Mouse (Mus musculus) gastrocnemius, postnatal 25 days (tissue): ENCODE measurements around the gene Ifngr2. TPM values are rescaled to one million over a fixed set of nuclear protein-coding genes. Genes with fewer than 3 reads are reported as not detected.

Source experiments
- DNase-seq: peaks from one replicate; pipeline ENCODE4 v3.0.0; 2022
- microRNA-seq, 2 experiments: library from miRNA; unstranded; fragments of <30 nt; microRNA quantifications; one replicate each; pipeline ENCODE4 v1.2.0; 2021; ENCODE audit warnings: borderline replicate concordance in 2 of 2
- total RNA-seq, 2 experiments: library from RNA; stranded (reverse); gene quantifications; 1 replicate in 1 of 2; 2 replicates in 1 of 2; pipeline ENCODE4 v1.2.3; 2021

Ifngr2 gene
- total RNA-seq, 2 experiments from 2014 or later: 50.5 to 71.4 TPM

DNA sequence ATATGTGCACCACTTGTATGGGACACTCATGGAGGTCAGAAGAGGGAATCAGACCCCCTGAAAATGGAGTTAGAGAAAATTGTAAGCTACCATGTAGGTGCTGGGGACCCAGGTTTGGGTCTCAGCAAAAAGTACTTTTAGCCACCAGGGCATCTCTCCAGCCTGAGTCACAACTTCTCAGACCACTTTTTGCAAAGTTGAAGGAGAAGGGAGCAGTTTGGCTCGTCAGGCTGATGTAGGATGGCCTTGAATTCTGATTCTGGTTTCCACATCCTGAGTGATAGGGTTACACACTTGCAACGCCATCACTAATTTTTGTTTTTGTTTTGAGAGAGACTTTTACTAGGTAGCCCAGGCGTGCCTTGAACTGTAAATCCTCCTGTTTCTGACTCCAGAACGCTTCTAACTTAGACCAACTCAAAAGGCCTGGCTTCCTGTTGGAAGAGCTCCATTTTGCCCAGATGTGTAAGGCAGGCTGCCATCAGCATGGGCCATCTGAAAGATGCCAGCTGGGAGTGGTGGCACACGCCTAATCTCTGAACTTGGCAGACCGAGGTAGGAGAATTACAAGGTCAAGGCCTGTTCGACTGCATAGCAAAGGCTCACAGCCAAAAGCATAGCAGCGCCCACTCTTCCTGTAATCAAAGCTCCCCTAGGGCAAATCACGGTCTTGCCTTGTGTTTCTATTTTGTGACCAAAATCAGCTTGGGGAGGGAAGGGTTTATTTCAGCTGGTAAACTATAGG is 62.8 kb downstream of the Ifngr2 start:
- peak; percentile 24 for DNase-seq

DNA sequence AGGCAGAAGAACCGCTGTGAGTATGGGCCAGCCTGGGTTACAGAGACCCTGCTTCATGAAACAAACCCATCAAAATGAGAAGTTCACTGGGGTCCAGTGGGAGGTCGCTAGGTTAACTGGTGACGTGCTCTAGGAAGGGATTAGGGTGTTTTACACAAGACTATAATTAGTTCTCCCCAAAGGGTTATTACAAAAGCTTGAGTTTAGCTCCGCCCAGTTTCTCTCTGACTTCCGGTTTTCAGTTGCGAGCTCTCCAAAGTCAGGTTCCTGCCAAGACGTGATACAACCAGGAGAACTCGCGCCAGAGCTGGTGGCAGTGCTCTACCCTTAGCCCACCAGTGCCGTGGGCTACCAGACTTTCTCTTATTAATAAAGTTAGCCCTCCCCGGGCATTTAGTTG is 64.4 kb downstream of the Ifngr2 start:
- DNase-seq: no peak

DNA sequence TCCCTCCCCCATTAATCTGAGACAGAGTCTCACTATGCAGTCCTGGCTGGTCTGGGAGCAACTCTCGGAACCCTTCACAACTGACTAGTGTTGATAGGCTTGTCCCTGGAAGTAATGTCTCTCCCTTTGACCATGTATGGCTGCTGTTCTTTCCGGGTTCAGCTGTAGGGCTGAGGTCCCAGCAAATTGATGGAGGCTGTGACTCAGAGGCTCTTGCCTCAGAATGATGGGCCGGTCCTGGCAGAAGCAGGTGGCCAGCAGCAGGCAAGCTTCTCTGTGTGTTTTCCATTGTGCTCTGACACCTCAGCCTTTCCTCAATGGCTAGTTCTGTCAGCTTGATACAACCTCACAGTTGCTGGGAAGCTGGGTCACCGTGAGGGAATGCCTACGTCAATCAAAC is 65.7 kb downstream of the Ifngr2 start:
- no peak for DNase-seq

- DNase-seq: no peak
These were observed 67.7 kb downstream of the Ifngr2 start for GRCm38 (mm10) chr16:91614552-91614951.

Small RNA genes lying within 50 kb of the gene (microRNA-seq; reads per million reads assigned to microRNA genes)
- 0 reads per million in 2 experiments for gene Mir6367

Other genes with a start within 250 kb of the Ifngr2 start
- gene Ifnar2, start 174.3 kb upstream of the Ifngr2 start, total RNA-seq: 1 to 10 TPM; 7.1 to 10.0 TPM
- not detected for gene Gm21970, start 155.4 kb upstream of the Ifngr2 start, total RNA-seq
- 1 to 10 TPM; 5.0 to 6.3 TPM for gene Il10rb, start 140.9 kb upstream of the Ifngr2 start, total RNA-seq
- 10 to 100 TPM; 11.3 to 15.4 TPM for gene Ifnar1, start 61.8 kb upstream of the Ifngr2 start, total RNA-seq
- 10 to 100 TPM; 18.2 to 18.5 TPM for gene Tmem50b, start 50.7 kb downstream of the Ifngr2 start, total RNA-seq
- gene Dnajc28, start 72.0 kb downstream of the Ifngr2 start, total RNA-seq: 10 to 100 TPM; 11.8 to 12.7 TPM
- gene Gart, start 99.9 kb downstream of the Ifngr2 start, total RNA-seq: 10 to 100 TPM; 49.2 to 56.0 TPM
- 10 to 100 TPM; 89.3 to 90.5 TPM for gene Son, start 100.4 kb downstream of the Ifngr2 start, total RNA-seq
- gene Donson, start 141.7 kb downstream of the Ifngr2 start, total RNA-seq: 1 to 10 TPM in 1 of 2 experiments, under 1 TPM in 1; 0.84 to 1.1 TPM
- 10 to 100 TPM; 12.1 to 20.0 TPM for gene Cryzl1, start 181.9 kb downstream of the Ifngr2 start, total RNA-seq
- gene Itsn1, start 182.2 kb downstream of the Ifngr2 start, total RNA-seq: 10 to 100 TPM; 55.3 to 60.5 TPM